Mouse (Mus musculus): ENCODE results near the gene Wdr95. TPM values are rescaled to one million over a fixed set of nuclear protein-coding genes. Genes with fewer than 3 reads are reported as not detected.

Gene Wdr95
- polyA plus RNA-seq, 1 experiment from 2014 or later = 0.71 TPM

DNA sequence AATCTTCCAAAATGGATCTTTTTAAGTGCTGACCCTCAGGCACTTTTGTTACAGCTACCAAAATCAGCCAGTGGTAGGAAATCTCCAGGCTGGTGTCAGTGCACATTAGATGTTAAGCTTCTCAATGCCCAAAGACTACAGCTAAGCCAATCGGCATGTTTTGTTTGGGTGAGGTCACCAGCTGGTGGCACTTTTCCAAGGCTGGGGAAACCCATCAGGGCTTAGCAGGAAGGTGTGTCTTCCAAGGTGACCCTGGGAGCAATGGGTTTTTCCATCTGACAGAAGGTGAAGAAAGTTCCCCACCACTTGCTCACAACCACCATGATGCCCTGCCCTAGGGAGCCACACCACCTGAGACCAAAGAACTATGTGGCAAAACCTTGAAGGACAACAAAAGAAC, 87.7 kb downstream of the Wdr95 start:
- H3K4me1 ChIP-seq = peaks cover 3% of the 10 kb centered on the region; the same call in 1 of the 2 replicates
- no peak for ATAC-seq (ENCODE audit: low FRiP score, low read depth)
- 81% methylated on average over 1 of the region's 1 CpGs for WGBS
- H3K27ac ChIP-seq = no peak overlapping the region
- H3K9me3 ChIP-seq = no peaks in the 10 kb centered on the region
- no peak overlapping the region for H3K9ac ChIP-seq
- H3K27me3 ChIP-seq (replicated peaks) = no peaks in the 10 kb centered on the region
- peaks cover 70% of the 10 kb centered on the region for H3K36me3 ChIP-seq
- no peak overlapping the region for H3K4me3 ChIP-seq
- no peak overlapping the region for H3K4me2 ChIP-seq (replicated peaks)

DNA sequence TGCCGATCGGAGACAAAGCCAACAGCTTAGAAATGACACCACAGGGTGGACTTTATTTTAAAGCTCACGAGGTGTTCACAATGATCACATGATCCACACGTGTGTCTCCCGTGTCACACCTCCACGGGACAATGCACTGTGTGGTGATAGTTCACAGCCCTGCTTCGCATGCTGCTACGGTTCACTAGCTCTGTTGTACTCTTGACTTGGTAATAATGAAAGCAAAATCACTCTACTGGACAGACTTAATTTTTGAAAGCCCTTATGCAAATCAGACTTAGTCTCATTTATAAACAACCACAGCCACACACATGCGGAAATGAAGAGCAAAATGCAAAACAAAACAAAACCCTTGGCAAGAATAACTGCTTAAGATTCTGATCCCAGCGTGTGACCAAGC, 88.3 kb downstream of the Wdr95 start:
- Histone ChIP-seq H3K9ac (no peak overlapping the region), H3K4me3 (no peak overlapping the region), H3K4me2 (replicated peaks) (no peak overlapping the region), H3K36me3 (peaks cover 76% of the 10 kb centered on the region), H3K4me1 (no peaks in the 10 kb centered on the region), H3K27ac (no peak overlapping the region), H3K27me3 (replicated peaks) (no peaks in the 10 kb centered on the region), H3K9me3 (no peaks in the 10 kb centered on the region)
- 92% methylated on average over 10 of the region's 10 CpGs for WGBS
- ATAC-seq (ENCODE audit: low FRiP score, low read depth) = no peak

DNA sequence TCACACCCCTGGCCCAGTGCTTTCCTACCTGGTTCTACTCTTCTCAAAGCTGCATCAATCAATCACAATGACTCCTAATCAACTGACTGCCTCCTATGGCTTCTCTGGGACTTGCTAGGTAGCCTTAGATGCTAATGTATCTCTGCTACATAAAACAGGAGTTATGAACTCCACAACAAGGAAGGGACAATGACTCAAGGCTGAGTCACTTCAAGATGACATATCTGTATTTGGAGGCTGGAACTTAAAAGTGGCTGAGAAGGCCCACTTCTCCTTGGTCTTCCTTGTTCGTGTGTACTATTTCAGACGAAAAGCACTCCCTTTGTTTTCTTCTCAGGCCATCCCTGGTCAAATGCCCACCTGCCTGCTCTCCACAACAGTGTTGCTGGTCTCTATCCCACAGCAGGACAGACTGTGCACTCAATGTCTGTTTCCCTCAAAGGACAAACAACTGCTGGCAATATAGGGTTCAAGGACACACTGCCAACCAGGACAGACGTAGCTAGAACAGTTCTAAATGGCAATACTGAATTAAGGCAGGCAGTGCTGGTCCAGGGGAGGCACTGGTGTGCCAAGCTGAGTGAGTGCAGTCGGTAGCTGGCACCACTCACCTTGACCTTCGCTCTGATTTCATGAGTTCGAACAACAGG, 89.4 kb downstream of the Wdr95 start:
- Histone ChIP-seq H3K36me3 (peaks cover 86% of the 10 kb centered on the region), H3K4me3 (no peak overlapping the region)
- WGBS = 96% methylated on average over 6 of the region's 6 CpGs

DNA sequence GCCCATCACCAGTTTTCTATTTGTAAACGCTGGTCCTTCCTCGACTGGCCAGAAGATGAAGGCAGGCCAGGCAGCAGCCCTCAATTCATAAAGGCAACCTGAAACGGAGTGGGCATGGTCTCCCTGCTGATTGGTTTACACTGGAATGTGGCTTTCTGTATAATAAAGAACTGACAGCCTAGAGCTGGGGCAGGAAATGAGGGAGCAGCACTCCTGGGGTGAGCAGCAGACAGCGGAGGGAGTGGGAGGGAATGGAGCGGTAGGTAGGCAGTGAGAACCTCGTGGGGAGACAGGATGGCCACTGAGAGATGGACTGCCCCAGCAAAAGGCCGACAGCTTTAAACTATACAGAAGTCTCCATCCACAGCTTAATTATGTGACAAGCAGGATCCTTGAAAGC, 93.7 kb downstream of the Wdr95 start:
- Histone ChIP-seq H3K27ac (no peak overlapping the region), H3K27me3 (replicated peaks) (no peaks in the 10 kb centered on the region), H3K4me3 (no peak overlapping the region), H3K9ac (no peak overlapping the region), H3K4me1 (no peaks in the 10 kb centered on the region), H3K4me2 (replicated peaks) (no peak overlapping the region), H3K36me3 (peaks cover 96% of the 10 kb centered on the region), H3K9me3 (no peaks in the 10 kb centered on the region)
- 68% methylated on average over 7 of the region's 7 CpGs for WGBS
- ATAC-seq (ENCODE audit: low FRiP score, low read depth) = no peak

More for the DNA sequence above, 89.4 kb downstream of the Wdr95 start:
- no peak overlapping the region for H3K4me2 ChIP-seq (replicated peaks)
- H3K27ac ChIP-seq = no peak overlapping the region
- no peak for ATAC-seq (ENCODE audit: low FRiP score, low read depth)
- H3K4me1 ChIP-seq = no peaks in the 10 kb centered on the region
- no peaks in the 10 kb centered on the region for H3K27me3 ChIP-seq (replicated peaks)
- no peak overlapping the region for H3K9ac ChIP-seq
- no peaks in the 10 kb centered on the region for H3K9me3 ChIP-seq

DNA sequence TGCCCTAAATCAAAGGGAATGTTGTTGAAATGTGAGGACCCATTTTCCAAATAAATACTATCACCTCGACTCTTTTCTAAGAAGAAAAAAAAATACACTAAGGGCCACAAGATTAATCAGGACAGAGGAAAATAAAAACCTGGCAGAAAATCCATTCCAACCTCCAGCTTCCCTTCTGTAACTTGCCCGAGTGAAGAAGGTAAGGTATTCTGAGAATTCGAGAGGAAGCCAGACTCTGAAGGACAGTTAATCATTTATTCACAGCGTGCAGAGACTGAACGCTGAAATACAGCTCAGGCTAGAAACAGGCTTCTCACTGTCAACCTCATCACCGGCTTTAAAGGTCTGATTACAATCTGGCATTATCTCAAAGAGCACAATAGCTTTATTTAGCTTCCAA, 94.2 kb downstream of the Wdr95 start:
- Histone ChIP-seq H3K27me3 (replicated peaks) (no peaks in the 10 kb centered on the region), H3K4me3 (no peak overlapping the region), H3K4me1 (no peaks in the 10 kb centered on the region), H3K9me3 (no peaks in the 10 kb centered on the region), H3K9ac (no peak overlapping the region), H3K4me2 (replicated peaks) (no peak overlapping the region), H3K36me3 (peaks cover 96% of the 10 kb centered on the region), H3K27ac (no peak overlapping the region)
- WGBS = 81% methylated on average over 6 of the region's 6 CpGs
- no peak for ATAC-seq (ENCODE audit: low FRiP score, low read depth)

DNA sequence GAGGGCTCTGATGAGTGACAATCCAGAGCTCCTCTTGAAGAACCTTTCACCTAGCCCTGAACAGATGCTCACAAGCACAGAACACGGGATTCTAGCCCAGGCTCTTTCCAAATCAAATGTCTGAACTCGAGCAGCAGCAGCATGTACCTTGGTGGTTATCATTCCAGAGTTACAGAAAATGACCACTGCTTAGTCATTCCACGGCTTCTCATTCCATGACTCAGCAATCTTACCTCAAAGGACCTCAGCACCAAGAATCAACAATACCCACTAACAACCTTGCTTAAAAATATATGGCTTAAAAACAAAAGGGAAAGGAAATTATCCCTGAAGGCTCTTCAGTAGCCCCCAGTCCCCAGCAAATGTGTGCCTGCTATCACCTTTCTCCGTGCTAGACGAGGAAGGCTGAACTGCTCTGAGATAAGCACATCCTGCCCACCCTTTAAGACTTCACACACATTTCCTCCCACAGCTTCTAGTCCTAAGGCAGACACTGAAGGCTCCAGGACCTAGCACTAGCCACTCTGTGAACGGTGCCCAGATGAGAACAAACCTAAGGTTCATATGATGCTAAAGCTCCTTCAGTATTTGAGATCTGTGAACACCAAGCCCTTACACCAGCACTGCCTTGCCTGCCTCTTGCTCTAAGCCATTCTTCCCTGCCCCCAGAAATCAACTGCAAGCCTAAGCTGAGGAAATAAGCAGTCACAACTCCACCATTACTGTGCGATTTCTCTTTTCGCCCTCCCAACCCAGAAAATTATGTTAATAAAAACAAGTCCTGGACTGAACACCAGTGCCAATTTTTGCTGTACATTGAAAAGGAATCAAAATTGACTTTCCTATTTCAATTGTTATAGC, 95.6 kb downstream of the Wdr95 start:
- Histone ChIP-seq H3K4me3 (no peak overlapping the region), H3K4me2 (replicated peaks) (no peak overlapping the region), H3K9me3 (no peaks in the 10 kb centered on the region), H3K27ac (no peak overlapping the region), H3K36me3 (peaks cover 93% of the 10 kb centered on the region), H3K4me1 (no peaks in the 10 kb centered on the region), H3K27me3 (replicated peaks) (no peaks in the 10 kb centered on the region), H3K9ac (no peak overlapping the region)
- 89% methylated on average over 8 of the region's 8 CpGs for WGBS
- ATAC-seq (ENCODE audit: low FRiP score, low read depth) = no peak

DNA sequence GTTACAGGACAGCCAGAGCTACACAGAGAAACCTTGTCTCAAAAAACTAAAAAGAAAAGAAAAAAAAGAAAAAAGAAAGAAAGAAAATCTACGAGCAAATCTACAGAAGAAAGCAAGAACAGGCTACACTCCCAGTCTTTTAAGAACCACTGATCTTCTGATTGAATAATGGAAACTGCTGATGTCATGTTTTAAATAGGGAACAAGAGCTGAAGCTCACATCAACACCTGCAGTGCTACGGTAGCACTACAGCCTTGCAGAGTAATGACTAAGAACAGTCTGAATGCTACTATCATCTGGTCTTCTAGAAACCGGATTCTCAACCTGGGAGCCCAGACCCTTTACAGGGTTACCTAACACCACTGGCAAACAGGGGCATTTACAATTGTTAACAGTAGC, 97.1 kb downstream of the Wdr95 start:
- Histone ChIP-seq H3K27me3 (replicated peaks) (no peaks in the 10 kb centered on the region), H3K9ac (no peak overlapping the region), H3K4me3 (no peak overlapping the region), H3K4me2 (replicated peaks) (no peak overlapping the region), H3K4me1 (no peaks in the 10 kb centered on the region), H3K27ac (no peak overlapping the region), H3K36me3 (peaks cover 93% of the 10 kb centered on the region), H3K9me3 (no peaks in the 10 kb centered on the region)
- ATAC-seq (ENCODE audit: low FRiP score, low read depth) = no peak
- 91% methylated on average over 3 of the region's 3 CpGs for WGBS

DNA sequence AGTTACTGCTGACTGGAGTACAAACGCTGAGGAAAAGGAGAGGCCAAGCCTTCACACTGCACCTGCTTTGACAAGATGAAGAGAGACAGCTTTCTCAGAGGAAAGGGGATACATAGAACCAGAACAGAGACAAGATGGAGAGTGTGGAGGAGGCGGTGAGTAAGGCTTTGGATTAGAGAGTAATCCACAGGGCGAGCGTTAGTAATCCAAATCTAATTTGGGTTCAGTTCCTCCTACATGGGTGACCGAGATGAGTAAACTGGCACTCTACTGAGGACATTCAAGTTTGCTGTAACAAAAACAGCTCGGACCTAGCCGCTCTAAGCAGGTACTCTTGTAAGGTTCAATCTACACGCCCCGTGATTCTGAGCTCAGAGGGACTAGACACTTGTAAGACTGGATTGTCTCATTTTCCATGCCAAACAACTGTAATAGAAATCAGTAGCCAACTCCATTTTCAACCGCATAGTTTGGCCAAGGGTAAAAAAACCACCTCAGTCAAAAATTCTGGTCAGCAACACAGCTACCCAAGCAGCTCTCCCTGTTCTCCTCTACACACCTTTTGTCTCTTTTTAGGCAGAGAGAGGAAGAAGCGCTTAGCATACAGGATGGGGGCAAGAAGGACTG, 106.0 kb downstream of the Wdr95 start:
- Histone ChIP-seq H3K27ac (no peak overlapping the region), H3K4me3 (peak overlapping the region; percentile 68), H3K4me1 (peaks cover 20% of the 10 kb centered on the region), H3K36me3 (peaks cover 33% of the 10 kb centered on the region), H3K9me3 (no peaks in the 10 kb centered on the region), H3K4me2 (replicated peaks) (peak overlapping the region; percentile 92), H3K9ac (peak overlapping the region; percentile 74), H3K27me3 (replicated peaks) (no peaks in the 10 kb centered on the region)
- ATAC-seq (ENCODE audit: low FRiP score, low read depth) = no peak
- WGBS = 81% methylated on average over 11 of the region's 11 CpGs

DNA sequence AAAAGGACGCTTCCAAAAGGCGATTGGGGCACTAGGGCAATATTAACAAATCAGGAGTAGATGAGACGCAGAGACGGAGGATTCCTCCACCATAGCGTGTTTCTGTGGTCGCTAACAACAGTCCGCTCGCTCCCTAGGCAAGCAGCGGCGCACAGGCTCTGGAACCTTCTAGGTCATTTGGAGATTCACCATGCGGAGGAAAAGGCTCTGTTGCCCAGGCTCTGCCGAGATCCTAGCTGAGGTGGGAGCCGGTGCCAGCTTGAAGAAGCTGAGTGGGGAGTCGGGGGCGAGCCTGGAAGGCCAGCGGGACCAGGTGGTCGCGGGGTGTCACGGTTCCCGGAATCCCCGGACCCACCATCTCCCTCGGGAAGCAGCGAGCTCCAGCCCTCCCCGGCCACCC, 107.1 kb downstream of the Wdr95 start:
- H3K36me3 ChIP-seq = peaks cover 23% of the 10 kb centered on the region
- no peaks in the 10 kb centered on the region for H3K9me3 ChIP-seq
- peak overlapping the region; percentile 92 for H3K4me2 ChIP-seq (replicated peaks)
- ATAC-seq (ENCODE audit: low FRiP score, low read depth) = no peak
- WGBS = under 1% methylated on average over 24 of the region's 24 CpGs
- no peaks in the 10 kb centered on the region for H3K27me3 ChIP-seq (replicated peaks)
- peaks cover 20% of the 10 kb centered on the region for H3K4me1 ChIP-seq
- peak overlapping the region; percentile 53; the same call in 1 of the 2 replicates for H3K27ac ChIP-seq
- peak overlapping the region; percentile 68 for H3K4me3 ChIP-seq
- peak overlapping the region; percentile 74 for H3K9ac ChIP-seq

DNA sequence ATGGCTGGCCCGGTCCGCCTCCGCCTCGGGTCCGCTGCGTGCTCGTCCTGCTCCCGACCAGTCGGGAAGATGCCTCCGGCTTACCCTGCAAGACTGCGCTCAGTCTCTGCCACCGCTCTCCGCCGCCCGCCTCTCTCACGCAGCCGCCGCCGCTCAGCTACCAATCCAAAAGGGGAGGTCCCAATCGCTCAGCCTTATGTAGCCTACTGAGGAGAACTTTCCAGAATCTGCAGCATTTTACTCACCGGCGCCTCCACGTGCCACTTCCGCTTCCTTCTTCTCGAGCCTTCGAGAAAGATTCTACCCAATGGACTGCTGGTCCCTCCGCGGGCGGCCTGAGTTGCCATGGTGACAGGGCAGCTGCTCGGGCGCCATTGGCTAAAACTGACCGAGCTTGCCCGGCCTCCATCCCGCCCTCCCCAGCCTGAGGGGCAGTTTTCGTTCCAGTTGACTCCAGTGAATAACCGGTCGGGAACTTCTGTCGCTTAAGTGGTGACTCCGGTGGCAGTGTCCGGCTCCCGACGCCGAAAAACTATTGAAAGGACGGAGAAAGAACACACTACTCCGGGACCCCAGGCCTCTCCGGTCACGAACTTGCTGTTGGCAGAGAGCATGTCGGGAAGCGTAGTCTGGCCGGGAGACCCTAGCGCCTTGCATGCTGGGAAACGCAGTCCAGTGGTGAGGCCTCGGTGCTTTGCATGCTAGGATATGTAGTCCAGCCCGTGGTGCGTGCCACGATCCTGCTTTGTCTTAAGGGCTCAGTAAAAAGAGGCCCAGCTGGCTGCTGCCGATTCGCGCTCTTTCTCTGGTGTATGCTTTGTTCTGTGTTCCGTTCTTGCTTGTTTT, 107.8 kb downstream of the Wdr95 start, which contains the start of gene Hsph1:
Gene Hsph1, minus strand, starts transcription at position 302 of the 846 bp plus-strand sequence.
- H3K36me3 ChIP-seq = peaks cover 15% of the 10 kb centered on the region
- H3K4me2 ChIP-seq (replicated peaks) = peak within 1 kb of the TSS; percentile 92
- H3K4me3 ChIP-seq = peak within 1 kb of the TSS; percentile 68
- under 1% methylated on average over 58 of the region's 60 CpGs for WGBS
- no peaks in the 10 kb centered on the region for H3K27me3 ChIP-seq (replicated peaks)
- no peaks in the 10 kb centered on the region for H3K9me3 ChIP-seq
- peak within 1 kb of the TSS; percentile 74 for H3K9ac ChIP-seq
- ATAC-seq (ENCODE audit: low FRiP score, low read depth) = peak; percentile 99
- peaks cover 20% of the 10 kb centered on the region for H3K4me1 ChIP-seq
- H3K27ac ChIP-seq = peak within 1 kb of the TSS; percentile 53; the same call in 1 of the 2 replicates

DNA sequence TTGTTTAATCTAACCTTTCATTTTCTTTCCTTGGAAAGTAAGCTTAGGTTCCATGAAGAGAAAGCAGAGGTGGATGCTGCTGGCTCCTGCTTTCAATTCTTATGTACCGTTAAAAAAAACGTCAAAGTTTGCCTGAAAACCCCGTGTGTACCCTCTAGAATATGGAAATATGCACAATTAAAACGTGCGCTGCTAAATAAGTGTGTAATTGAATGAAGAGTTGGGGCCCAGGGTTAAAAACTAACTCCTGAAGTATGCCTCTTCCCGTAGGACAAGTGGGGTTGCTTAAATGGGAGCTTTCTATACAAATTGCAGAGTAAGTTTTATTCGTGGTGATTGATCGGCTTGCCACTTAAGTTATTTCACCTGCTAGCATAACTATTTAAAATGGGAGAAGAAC, 108.8 kb downstream of the Wdr95 start:
- no peak for ATAC-seq (ENCODE audit: low FRiP score, low read depth)
- Histone ChIP-seq H3K36me3 (peaks cover 5% of the 10 kb centered on the region), H3K9me3 (no peaks in the 10 kb centered on the region), H3K4me3 (0 out of 2 replicates have a peak overlapping the region, but pooled peaks have one; percentile 68), H3K4me2 (replicated peaks) (peak overlapping the region; percentile 92), H3K9ac (no peak overlapping the region), H3K27ac (no peak overlapping the region), H3K27me3 (replicated peaks) (no peaks in the 10 kb centered on the region), H3K4me1 (peaks cover 20% of the 10 kb centered on the region)
- 65% methylated on average over 8 of the region's 8 CpGs for WGBS

Measured in neural tube, embryonic 12.5 days (tissue).